Mouse (Mus musculus) bone marrow, adult 2 months (tissue): ENCODE results near the gene Slx1b.
A peak's percentile ranks its signal among the peaks of the same experiment; 100 is the strongest.

Experiments
- CTCF ChIP-seq: fragments of 200-500 bp; IDR thresholded peaks from 2 replicates; pipeline ENCODE4 v1.5.1; 2011; ENCODE audit warnings: low read length, control low read depth; ENCODE audit not compliant: control insufficient read depth, insufficient read depth
- POLR2A ChIP-seq: fragments of 200-500 bp; IDR thresholded peaks from 2 replicates; pipeline ENCODE4 v1.6.1; 2011; ENCODE audit warnings: low read depth, mild to moderate bottlenecking, control low read depth, low read length, borderline replicate concordance; ENCODE audit not compliant: control insufficient read depth

DNA sequence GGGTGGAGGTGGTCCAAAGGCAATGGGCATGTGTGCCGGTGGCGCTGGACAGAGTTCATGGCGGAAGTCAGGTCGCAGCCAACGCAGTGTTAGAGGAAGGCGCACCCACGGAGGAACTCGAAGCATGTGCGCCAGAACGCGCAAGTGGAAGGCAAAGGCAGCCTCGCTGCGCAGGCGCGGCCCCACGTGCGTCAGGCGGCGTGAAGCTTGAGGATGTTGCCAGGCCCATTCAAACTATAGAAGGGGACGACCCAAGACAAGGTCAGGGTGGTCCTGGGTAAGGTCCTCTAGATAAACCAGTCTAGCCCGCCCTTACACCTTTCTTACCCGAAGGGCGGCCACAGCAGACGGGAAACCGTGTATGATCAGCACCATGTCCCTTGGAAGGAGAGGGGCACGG lies 3.2 kb downstream of the Slx1b start:
- TF ChIP-seq POLR2A: 0 out of 2 replicates have a peak, but pooled peaks have one; percentile 26
- TF ChIP-seq CTCF: no peak
